Mouse (Mus musculus) heart, postnatal 0 days (tissue): ENCODE measurements around the gene Esx1. TPM values are rescaled to one million over a fixed set of nuclear protein-coding genes. Genes with fewer than 3 reads are reported as not detected.

Experiments used
- ATAC-seq: fragments of 200-750 bp; cut with Nextera tagmentation; 2 replicates; pipeline ENCODE4 v1.8.0; 2017; ENCODE audit warnings: low read depth, moderate number of reproducible peaks, moderate library complexity; ENCODE audit not compliant: insufficient read depth
- DNase-seq: peaks from one replicate; pipeline ENCODE4 v3.0.0-alpha.2; 2016; ENCODE audit warnings: low spot score
- H3K27ac ChIP-seq: fragments of 300-500 bp; sonication (generic); 2 replicates; pipeline ENCODE4 v1.5.1; 2014; ENCODE audit warnings: low read depth, mild to moderate bottlenecking
- H3K27me3 ChIP-seq: fragments of 300-500 bp; sonication (generic); 2 replicates; pipeline ENCODE4 v1.6.1; 2014; ENCODE audit warnings: low read length, mixed read lengths; ENCODE audit not compliant: control insufficient read depth, insufficient read depth
- H3K36me3 ChIP-seq: fragments of 300-500 bp; sonication (generic); replicated peaks from 2 replicates; pipeline ENCODE4 v1.6.1; 2014; ENCODE audit warnings: low read length, mixed read lengths; ENCODE audit not compliant: control insufficient read depth, insufficient read depth
- H3K4me1 ChIP-seq: fragments of 300-500 bp; sonication (generic); 2 replicates; pipeline ENCODE4 v1.6.1; 2014; ENCODE audit warnings: antibody characterized with exemption; ENCODE audit not compliant: control insufficient read depth, insufficient read depth
- H3K4me2 ChIP-seq: fragments of 300-500 bp; sonication (generic); 2 replicates; pipeline ENCODE4 v1.6.1; 2014; ENCODE audit warnings: low read depth, mild to moderate bottlenecking, low read length, moderate library complexity
- H3K4me3 ChIP-seq: fragments of 300-500 bp; sonication (generic); 2 replicates; pipeline ENCODE4 v1.5.1; 2014; ENCODE audit warnings: low read depth, low read length
- H3K9ac ChIP-seq: fragments of 300-500 bp; sonication (generic); replicated peaks from 2 replicates; pipeline ENCODE4 v1.6.1; 2014; ENCODE audit warnings: low read depth, low read length, mixed read lengths
- H3K9me3 ChIP-seq: fragments of 300-500 bp; sonication (generic); replicated peaks from 2 replicates; pipeline ENCODE4 v1.6.1; 2016; ENCODE audit warnings: low read length; ENCODE audit not compliant: control insufficient read depth
- CTCF ChIP-seq: IDR thresholded peaks from 2 replicates; pipeline ENCODE4 v1.5.1; 2016; ENCODE audit warnings: antibody characterized with exemption, control low read depth, low read depth
- EP300 ChIP-seq: IDR thresholded peaks from 2 replicates; pipeline ENCODE4 v1.6.1; 2016; ENCODE audit warnings: antibody characterized with exemption, low read depth
- WGBS: fragments of 180-500 bp; shearing (Covaris S2); extraction: QIAGEN DNeasy Blood & Tissue Kit; methylation state at CpG from one replicate; pipeline ENCODE4 v1.1.7; 2014; 5-methylcytosine and 5-hydroxymethylcytosine counted together
- polyA plus RNA-seq: library from polyadenylated mRNA; unstranded; fragments of >200 nt; fragmentation: Nextera tagmentation; extraction: Ambion mirVana; gene quantifications from 2 replicates; pipeline ENCODE4 v1.2.1, GENCODE M21; 2015
- total RNA-seq: library from RNA; depleted of rRNA; stranded (reverse); fragments of >200 nt; gene quantifications from 2 replicates; pipeline ENCODE4 v1.2.3, GENCODE M21; 2014; ENCODE audit warnings: low replicate concordance

The Esx1 gene
- total and polyA plus RNA-seq, 2 experiments from 2014 or later, result not detected

DNA sequence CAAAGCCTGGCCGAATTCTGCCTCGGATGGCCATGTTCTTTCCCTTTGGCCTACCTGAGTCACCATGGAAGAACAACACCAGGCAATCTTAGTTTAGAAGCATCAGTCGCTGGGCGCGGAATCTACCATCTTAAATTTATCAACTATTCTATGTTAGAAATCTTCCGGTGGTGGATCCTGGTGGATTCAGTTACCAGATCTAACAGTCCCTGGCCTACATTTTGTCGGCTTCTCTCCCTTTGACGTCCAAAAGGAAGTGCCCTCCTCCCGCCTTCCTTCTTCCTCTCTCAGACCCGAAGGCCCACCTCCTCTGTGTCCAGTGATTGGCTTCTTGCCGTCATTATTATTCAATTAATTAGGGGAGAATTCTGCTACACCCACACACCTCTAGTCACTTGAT is 27.2 kb upstream of the Esx1 start:
- H3K4me1 ChIP-seq, result no peaks in the 10 kb centered on the region
- ATAC-seq (no peak), DNase-seq (no peak)
- H3K4me3 ChIP-seq, result no peak overlapping the region
- H3K9ac ChIP-seq, result no peak overlapping the region
- H3K36me3 ChIP-seq, result no peaks in the 10 kb centered on the region
- TF ChIP-seq EP300, result no peak
- no peak for TF ChIP-seq CTCF
- WGBS, result 84% methylated on average over 11 of the region's 11 CpGs
- no peak overlapping the region for H3K27ac ChIP-seq
- no peaks in the 10 kb centered on the region for H3K27me3 ChIP-seq
- H3K4me2 ChIP-seq, result no peak overlapping the region
- H3K9me3 ChIP-seq, result no peaks in the 10 kb centered on the region

DNA sequence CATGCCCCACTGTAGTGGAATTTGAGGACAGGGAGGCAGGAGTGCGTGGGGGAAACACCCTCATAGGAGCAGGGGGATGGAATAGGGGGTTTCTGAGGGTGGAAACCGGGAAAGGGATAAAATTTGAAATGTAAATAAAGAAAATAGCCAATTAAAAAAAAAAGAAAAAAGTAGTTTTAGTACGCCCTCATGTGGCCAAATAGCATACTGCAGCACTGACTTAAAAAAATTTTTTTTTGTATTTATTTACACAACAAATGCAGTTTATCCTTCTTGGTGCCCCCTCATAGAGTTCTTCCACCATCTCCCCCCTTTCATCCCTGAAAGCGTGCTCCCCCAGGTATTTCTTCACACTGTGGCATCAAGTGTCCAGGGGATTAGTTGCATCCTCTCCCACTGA is 22.8 kb upstream of the Esx1 start:
- TF ChIP-seq CTCF, result no peak
- Histone ChIP-seq H3K4me3 (no peak overlapping the region), H3K9ac (no peak overlapping the region), H3K27ac (no peak overlapping the region), H3K4me1 (no peaks in the 10 kb centered on the region), H3K4me2 (no peak overlapping the region), H3K9me3 (no peaks in the 10 kb centered on the region), H3K36me3 (no peaks in the 10 kb centered on the region), H3K27me3 (no peaks in the 10 kb centered on the region)
- no peak for DNase-seq
- WGBS, result 29% methylated on average over 4 of the region's 4 CpGs
- ATAC-seq, result no peak

DNA sequence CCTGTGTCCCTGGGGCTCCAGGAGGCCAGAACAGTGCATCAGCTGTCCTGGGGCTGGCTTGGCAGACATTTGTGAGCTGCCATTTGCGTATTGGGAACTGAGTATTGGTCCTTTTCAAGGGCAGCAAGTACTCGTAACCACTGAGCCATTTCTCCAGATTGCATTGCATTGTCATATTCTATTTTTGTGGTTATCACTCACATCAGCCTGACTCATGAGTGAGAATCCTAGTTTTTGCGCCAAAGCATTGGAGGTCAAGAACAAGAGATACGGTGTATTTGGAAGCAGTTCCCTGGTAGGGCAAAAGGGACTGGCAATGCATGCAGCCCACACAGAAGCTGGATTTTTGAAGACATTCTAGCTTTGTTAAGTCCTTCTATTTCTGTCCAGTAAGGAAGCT is 21.8 kb upstream of the Esx1 start:
- Histone ChIP-seq H3K27me3 (no peaks in the 10 kb centered on the region), H3K4me2 (no peak overlapping the region), H3K27ac (no peak overlapping the region), H3K4me3 (no peak overlapping the region), H3K36me3 (no peaks in the 10 kb centered on the region), H3K4me1 (no peaks in the 10 kb centered on the region), H3K9me3 (no peaks in the 10 kb centered on the region), H3K9ac (no peak overlapping the region)
- TF ChIP-seq EP300 (no peak), CTCF (no peak)
- ATAC-seq (no peak), DNase-seq (no peak)
- WGBS, result 81% methylated on average over 4 of the region's 4 CpGs

DNA sequence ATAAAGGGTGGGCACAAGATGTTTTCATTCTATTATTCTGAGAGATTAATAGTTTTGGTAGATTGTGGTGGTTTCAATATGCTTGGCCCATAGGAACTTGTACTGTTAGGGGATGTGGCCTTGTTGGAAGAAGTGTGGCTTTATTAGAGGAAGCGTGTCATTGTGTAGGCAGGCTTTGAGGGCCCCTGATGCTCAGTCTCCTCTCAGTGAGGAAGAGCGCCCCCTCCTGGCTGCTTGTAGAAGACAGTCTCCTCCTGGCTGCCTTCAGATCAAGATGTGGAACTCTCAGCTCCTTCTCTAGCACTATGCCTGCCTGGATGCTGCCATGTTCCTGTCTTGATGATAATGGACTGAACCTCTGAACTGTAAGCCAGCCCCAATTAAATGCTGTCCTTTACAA is 20.7 kb upstream of the Esx1 start:
- Histone ChIP-seq H3K4me2 (no peak overlapping the region), H3K36me3 (no peaks in the 10 kb centered on the region), H3K9me3 (no peaks in the 10 kb centered on the region), H3K27ac (no peak overlapping the region), H3K27me3 (no peaks in the 10 kb centered on the region), H3K4me3 (no peak overlapping the region), H3K9ac (no peak overlapping the region), H3K4me1 (no peaks in the 10 kb centered on the region)
- no peak for DNase-seq
- TF ChIP-seq EP300 (no peak), CTCF (no peak)
- 35% methylated on average over 2 of the region's 2 CpGs for WGBS
- ATAC-seq, result no peak

DNA sequence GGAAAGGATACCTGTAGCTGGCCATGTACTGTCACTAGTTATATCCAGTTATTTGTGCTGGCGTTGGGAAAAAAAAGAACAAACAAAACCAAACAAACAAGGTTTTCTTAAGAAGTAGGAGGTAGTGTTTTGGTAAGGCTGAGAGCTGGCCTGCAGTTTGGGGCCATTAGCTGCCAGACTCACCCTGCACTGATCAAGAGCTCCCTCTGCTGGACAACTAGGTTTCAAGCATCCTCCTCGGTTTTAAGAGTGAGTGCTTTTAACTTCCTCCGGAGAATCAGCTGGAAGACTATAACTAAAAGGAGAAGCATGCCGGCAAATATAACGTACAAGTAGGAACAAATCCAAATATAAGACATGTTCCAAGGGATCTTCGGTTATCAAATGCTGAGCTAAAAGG is 19.8 kb upstream of the Esx1 start:
- no peaks in the 10 kb centered on the region for H3K36me3 ChIP-seq
- H3K9ac ChIP-seq, result no peak overlapping the region
- TF ChIP-seq EP300, result no peak
- TF ChIP-seq CTCF, result peak; percentile 65
- no peaks in the 10 kb centered on the region for H3K9me3 ChIP-seq
- 16% methylated on average over 6 of the region's 6 CpGs for WGBS
- H3K27ac ChIP-seq, result no peak overlapping the region
- ATAC-seq (no peak), DNase-seq (no peak)
- no peaks in the 10 kb centered on the region for H3K4me1 ChIP-seq
- no peak overlapping the region for H3K4me2 ChIP-seq
- H3K27me3 ChIP-seq, result no peaks in the 10 kb centered on the region
- no peak overlapping the region for H3K4me3 ChIP-seq

DNA sequence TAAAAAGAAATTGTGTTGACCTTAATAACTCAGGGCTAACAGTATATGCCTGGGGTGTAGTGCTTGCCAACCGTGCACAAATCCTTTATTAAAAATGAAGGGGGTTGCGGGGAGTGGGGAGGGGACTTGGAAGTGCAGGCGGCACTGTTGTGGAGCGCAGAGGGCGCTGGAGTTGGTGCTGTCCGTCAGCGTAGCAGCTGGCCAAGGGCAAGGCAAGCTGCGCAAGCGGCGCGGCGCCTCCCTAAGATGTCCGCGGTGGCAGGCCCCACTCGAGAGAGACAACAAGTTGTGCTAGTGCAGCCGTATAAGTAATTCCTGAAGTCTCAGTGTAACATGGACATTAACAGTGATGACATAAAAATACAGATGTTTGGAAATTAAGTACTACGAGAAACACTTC is 5.7 kb upstream of the Esx1 start:
- Histone ChIP-seq H3K4me2 (no peak overlapping the region), H3K4me3 (0 out of 2 replicates have a peak overlapping the region, but pooled peaks have one; percentile 8), H3K27me3 (peaks cover 37% of the 10 kb centered on the region)

More for the DNA sequence above, 5.7 kb upstream of the Esx1 start:
- no peaks in the 10 kb centered on the region for H3K9me3 ChIP-seq
- DNase-seq (no peak), ATAC-seq (no peak)
- WGBS, result 18% methylated on average over 17 of the region's 17 CpGs
- H3K9ac ChIP-seq, result no peak overlapping the region
- no peaks in the 10 kb centered on the region for H3K36me3 ChIP-seq
- H3K4me1 ChIP-seq, result no peaks in the 10 kb centered on the region
- no peak for TF ChIP-seq EP300
- no peak for TF ChIP-seq CTCF
- no peak overlapping the region for H3K27ac ChIP-seq
